Mouse (Mus musculus) forebrain, embryonic 16.5 days (tissue): ENCODE results near the gene Gse1. TPM values are rescaled to one million over a fixed set of nuclear protein-coding genes. Genes with fewer than 3 reads are reported as not detected.

Experiments
- ATAC-seq: fragments of 200-750 bp; cut with Nextera tagmentation; 2 replicates; pipeline ENCODE4 v1.8.0; 2017; ENCODE audit warnings: mild to moderate bottlenecking, moderate library complexity
- H3K27ac ChIP-seq: fragments of 300-500 bp; sonication (generic); 2 replicates; pipeline ENCODE4 v1.5.1; 2014; ENCODE audit warnings: low read length, control low read depth
- H3K27me3 ChIP-seq: fragments of 300-500 bp; sonication (generic); replicated peaks from 2 replicates; pipeline ENCODE4 v1.6.1; 2014; ENCODE audit warnings: low read length; ENCODE audit not compliant: control insufficient read depth, insufficient read depth
- H3K36me3 ChIP-seq: fragments of 300-500 bp; sonication (generic); 2 replicates; pipeline ENCODE4 v1.6.1; 2014; ENCODE audit not compliant: control insufficient read depth, insufficient read depth
- H3K4me1 ChIP-seq: fragments of 300-500 bp; sonication (generic); replicated peaks from 2 replicates; pipeline ENCODE4 v1.6.1; 2014; ENCODE audit warnings: low read length; ENCODE audit not compliant: control insufficient read depth, insufficient read depth
- H3K4me2 ChIP-seq: fragments of 300-500 bp; sonication (generic); 2 replicates; pipeline ENCODE4 v1.6.1; 2014; ENCODE audit warnings: mild to moderate bottlenecking, low read length, control low read depth
- H3K4me3 ChIP-seq: fragments of 300-500 bp; sonication (generic); replicated peaks from 2 replicates; pipeline ENCODE4 v1.5.1; 2014; ENCODE audit warnings: mild to moderate bottlenecking, low read length, control low read depth
- H3K9ac ChIP-seq: fragments of 300-500 bp; sonication (generic); replicated peaks from 2 replicates; pipeline ENCODE4 v1.6.1; 2014; ENCODE audit warnings: low read depth, low read length, control low read depth
- H3K9me3 ChIP-seq: fragments of 300-500 bp; sonication (generic); 2 replicates; pipeline ENCODE4 v1.6.1; 2016; ENCODE audit warnings: low read length; ENCODE audit not compliant: control insufficient read depth
- WGBS: fragments of 180-500 bp; shearing (Covaris S2); extraction: QIAGEN DNeasy Blood & Tissue Kit; methylation state at CpG from one replicate; pipeline ENCODE4 v1.1.7; 2014; 5-methylcytosine and 5-hydroxymethylcytosine counted together
- polyA plus RNA-seq: library from polyadenylated mRNA; unstranded; fragments of >200 nt; fragmentation: Nextera tagmentation; extraction: Ambion mirVana; gene quantifications from 2 replicates; pipeline ENCODE4 v1.2.1, GENCODE M21; 2015

The Gse1 gene
- polyA plus RNA-seq: 26.9 and 34.9 TPM in 2 replicates

DNA sequence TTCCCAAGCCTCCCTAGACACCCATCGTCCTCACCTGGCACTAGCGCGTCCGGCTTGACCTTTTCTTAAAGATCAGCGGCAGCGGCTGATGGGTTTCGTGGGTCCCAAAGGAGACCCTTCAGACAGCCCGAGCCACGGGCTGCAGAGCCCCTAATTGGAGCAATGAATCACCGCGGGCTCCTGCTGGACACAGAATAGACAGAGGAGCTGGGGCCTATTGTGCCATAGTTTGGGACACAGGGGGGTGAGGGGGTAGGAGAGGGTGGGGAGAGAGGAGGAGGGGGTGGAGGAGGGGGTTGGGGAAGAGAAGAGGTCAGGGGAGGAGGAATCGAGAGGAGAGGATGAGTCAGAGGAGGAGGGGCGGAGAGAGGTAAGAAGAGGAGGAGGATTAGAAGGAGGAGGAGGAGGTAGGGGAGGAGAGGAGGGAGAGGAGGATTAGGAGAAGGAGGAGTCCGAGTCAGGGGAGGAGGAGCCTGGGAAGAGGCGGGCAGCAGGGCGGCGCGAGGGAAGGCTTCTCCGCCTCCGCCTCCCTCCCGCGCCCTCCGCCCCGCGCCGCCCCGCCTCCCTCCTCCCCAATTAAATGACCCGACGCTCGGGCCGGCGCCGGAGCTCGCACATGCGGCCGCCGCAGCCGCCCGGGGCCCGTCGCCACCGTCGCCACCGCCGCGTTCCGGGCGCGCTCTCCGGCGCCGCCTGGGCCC lies at the start of gene Gse1:
TSS of gene Gse1 (plus strand) at position 566 of the 701 bp plus-strand sequence.
- Histone ChIP-seq H3K4me1 (peaks cover 51% of the 10 kb centered on the region), H3K4me3 (peak within 1 kb of the TSS; percentile 57), H3K27ac (no peak within 1 kb of the TSS), H3K27me3 (no peaks in the 10 kb centered on the region), H3K4me2 (peak within 1 kb of the TSS; percentile 72), H3K36me3 (no peaks in the 10 kb centered on the region), H3K9me3 (no peaks in the 10 kb centered on the region), H3K9ac (peak within 1 kb of the TSS; percentile 59)
- 2% methylated on average over 21 of the region's 52 CpGs for WGBS
- peak; percentile 72 for ATAC-seq

DNA sequence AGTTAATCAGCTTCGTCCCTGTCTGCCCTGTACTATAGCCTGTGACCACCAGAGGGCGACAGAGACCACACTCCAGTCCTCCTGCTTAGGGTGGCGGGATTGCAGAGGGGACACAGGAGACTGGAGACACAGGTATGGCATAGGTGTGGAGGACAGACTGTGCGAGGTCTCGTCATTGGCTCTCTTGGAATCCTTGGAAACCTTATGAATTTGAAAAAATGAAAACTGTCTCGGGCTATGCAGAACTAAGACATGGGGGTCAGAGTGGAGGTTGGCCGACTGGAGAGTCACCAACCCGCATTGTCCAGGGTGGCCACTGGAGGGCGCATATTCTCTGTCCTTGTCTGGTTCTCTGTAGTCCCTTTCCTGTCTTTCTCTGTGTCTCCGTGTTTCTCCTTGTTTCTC lies 49.2 kb upstream of the Gse1 start:
- WGBS: 0% methylated on average over 10 of the region's 10 CpGs
- no peaks in the 10 kb centered on the region for H3K27me3 ChIP-seq
- H3K4me1 ChIP-seq: peaks cover 33% of the 10 kb centered on the region
- peak; percentile 79 for ATAC-seq
- H3K9me3 ChIP-seq: no peaks in the 10 kb centered on the region
- H3K4me2 ChIP-seq: peak overlapping the region; percentile 37
- H3K36me3 ChIP-seq: no peaks in the 10 kb centered on the region
- H3K4me3 ChIP-seq: no peak overlapping the region
- H3K27ac ChIP-seq: 0 out of 2 replicates have a peak overlapping the region, but pooled peaks have one; percentile 5
- no peak overlapping the region for H3K9ac ChIP-seq

DNA sequence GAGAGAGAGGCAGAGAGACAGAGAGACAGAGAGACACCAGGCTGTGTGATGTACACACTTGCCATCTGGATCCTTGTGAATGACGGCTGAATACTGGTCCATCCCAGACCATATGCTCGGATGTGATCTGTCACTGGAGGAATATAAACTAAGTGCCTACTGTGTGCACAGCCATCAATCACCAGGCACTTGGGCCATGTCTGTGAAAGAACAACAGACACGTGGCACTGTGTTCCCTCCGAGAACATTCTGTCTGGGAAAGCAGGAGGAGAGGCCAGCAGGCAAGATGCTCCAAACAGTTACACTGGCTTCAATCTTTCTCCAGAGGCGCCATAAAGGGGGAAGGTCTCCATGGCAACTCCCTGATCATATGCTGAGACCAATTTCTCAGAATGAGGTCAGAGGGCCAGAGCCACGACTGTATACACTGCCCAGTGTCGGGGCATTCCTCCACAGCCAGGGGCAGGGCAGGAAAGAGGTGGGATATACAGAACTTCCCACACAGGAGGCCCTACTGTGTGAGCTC lies 47.7 kb upstream of the Gse1 start:
- 34% methylated on average over 7 of the region's 7 CpGs for WGBS
- Histone ChIP-seq H3K9me3 (no peaks in the 10 kb centered on the region), H3K4me3 (no peak overlapping the region), H3K4me2 (no peak overlapping the region), H3K27me3 (no peaks in the 10 kb centered on the region), H3K4me1 (peaks cover 45% of the 10 kb centered on the region), H3K9ac (no peak overlapping the region), H3K36me3 (no peaks in the 10 kb centered on the region), H3K27ac (no peak overlapping the region)
- ATAC-seq: no peak

DNA sequence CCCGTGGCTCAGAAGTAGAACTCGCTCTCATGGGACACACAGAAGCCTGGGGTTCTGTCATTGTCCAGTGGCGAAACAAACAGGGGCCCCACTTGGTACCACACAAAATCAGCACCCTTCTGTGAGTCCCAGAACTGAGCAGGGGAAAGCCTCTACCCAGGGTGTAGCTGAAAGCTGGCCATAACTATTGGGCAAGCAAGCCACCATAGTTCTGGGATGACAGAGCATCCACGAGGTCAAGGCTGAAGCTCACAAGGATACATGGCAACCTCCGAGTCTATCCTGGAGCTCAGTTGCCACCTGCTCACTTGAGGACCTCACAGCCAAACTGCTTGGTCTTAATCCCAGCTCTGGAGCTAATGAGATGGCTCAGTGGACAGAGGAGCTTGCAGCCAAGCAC lies 47.0 kb upstream of the Gse1 start:
- Histone ChIP-seq H3K27ac (no peak overlapping the region), H3K9ac (no peak overlapping the region), H3K36me3 (no peaks in the 10 kb centered on the region), H3K9me3 (no peaks in the 10 kb centered on the region), H3K27me3 (no peaks in the 10 kb centered on the region), H3K4me3 (no peak overlapping the region), H3K4me2 (no peak overlapping the region), H3K4me1 (peaks cover 48% of the 10 kb centered on the region)
- ATAC-seq: no peak
- WGBS: 86% methylated on average over 5 of the region's 5 CpGs

DNA sequence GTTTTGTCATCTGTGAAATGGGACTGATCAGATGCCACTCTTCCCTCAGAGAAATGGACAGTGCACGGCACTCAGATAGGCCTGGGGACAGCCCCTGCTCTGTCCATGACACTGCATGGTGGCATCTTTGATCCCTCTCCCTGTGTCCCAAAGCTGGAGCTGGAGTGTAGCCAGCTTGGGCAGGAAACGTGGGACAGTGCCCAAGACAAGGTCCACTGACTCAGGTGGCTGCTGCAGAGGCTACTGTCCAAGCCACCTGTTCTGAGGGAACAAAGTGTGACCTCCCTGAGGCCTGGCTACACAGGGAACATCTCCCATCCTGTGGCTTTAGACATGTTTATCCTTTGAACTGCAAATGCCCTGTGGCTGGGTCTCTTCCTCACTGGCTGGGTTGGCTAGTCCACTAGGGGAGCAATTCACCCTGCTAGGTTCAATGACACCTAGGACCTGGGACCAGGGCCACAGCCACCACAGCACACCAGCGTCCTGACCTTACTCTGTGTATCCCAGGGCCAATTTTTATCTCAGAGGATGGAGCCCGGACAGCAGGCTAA lies 46.3 kb upstream of the Gse1 start:
- no peak overlapping the region for H3K27ac ChIP-seq
- no peak for ATAC-seq
- no peaks in the 10 kb centered on the region for H3K36me3 ChIP-seq
- no peak overlapping the region for H3K4me2 ChIP-seq
- 83% methylated on average over 4 of the region's 4 CpGs for WGBS
- no peaks in the 10 kb centered on the region for H3K9me3 ChIP-seq
- no peak overlapping the region for H3K9ac ChIP-seq
- H3K4me3 ChIP-seq: no peak overlapping the region
- H3K27me3 ChIP-seq: no peaks in the 10 kb centered on the region
- peaks cover 46% of the 10 kb centered on the region for H3K4me1 ChIP-seq

DNA sequence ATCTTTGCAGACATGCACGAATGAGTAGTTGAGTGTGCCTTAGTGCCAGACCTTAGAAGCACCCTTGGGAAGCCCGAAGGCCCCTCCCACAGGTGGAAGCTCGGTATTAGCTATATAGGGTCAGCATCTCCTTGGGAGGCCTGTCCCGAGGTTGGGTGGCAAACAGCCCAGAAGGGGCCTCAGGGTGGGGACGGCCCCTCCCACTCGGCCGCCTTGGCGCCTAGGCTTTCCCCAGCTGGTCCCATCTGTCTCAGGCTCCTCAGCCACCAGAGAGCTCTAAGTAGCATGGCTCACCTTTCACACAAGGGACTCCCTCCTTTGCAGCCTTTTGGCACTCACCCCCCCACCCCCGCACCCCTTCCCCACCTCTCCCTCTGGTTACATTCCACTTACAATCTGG lies 43.9 kb upstream of the Gse1 start:
- H3K4me1 ChIP-seq: peaks cover 28% of the 10 kb centered on the region
- no peak overlapping the region for H3K4me3 ChIP-seq
- WGBS: 34% methylated on average over 9 of the region's 9 CpGs
- H3K36me3 ChIP-seq: no peaks in the 10 kb centered on the region
- no peaks in the 10 kb centered on the region for H3K9me3 ChIP-seq
- no peak overlapping the region for H3K4me2 ChIP-seq
- no peak overlapping the region for H3K9ac ChIP-seq
- no peak for ATAC-seq
- no peak overlapping the region for H3K27ac ChIP-seq
- no peaks in the 10 kb centered on the region for H3K27me3 ChIP-seq

DNA sequence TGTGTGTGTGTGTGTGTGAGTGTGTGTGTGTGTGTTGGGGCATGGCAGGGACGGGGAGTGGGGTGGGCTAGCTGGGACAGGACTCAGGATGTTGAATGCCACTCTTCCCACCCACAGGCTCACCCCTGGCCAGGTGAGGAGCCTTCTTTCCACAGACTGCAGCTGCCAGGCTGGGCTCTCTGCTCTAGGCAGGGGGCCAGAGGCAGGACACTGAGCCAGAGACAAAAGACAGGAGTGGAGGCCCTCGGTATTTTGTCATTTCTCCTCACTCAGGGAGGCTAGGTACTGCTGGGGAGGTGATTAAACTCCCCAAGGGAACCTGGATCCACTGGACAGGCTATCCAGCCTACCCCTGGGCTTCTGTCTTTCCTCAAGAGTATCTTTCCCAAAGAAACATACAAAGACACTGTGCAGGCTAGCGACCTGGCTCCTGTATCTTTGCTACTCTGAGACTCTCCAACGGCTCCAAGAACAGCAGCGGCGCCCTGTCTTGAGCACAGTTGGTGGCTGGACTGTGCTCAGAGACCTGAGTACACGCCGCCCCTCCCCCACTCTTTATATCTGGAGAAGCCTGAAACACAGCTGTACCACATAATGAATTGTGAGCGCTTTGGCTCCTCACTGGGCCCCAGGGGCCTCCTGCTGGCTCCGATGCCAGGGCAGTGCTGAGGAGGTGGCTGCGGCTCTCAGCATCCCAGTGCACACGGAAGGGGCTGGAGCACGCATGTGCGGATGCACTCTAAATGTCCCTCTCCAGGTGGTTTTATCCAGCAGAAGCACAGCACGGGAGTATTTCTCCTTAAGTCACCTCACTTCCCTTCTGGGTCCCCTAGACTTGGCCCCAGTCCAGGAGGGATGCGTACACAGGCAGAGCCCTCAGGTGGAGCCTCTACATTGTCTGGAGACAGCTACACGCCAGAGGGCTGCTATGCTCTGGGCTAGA lies 43.1 kb upstream of the Gse1 start:
- WGBS: 11% methylated on average over 17 of the region's 17 CpGs

DNA sequence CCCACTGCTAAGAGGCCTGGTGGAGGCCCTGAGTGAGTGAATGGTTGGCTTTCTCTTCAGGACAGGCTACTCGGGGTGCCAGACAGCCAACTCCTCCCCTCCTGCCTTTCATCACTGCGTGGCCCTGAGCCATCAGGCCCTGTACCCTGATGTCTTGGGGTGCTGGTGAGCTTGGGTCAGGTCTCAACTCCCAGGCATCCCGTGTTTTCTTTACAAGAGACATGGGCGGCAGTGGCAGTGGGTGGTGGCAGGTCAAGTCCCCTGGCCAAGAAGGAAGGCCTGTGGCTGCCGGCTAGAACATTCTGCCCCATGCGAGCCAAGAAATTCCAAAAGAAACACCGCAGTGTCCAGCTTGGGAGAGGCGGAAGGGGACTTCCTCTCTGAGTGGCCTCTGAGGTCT lies 41.8 kb upstream of the Gse1 start:
- peaks cover 33% of the 10 kb centered on the region for H3K4me1 ChIP-seq
- H3K4me3 ChIP-seq: no peak overlapping the region
- 60% methylated on average over 8 of the region's 8 CpGs for WGBS
- no peak overlapping the region for H3K9ac ChIP-seq
- peak; percentile 10; the same call in 1 of the 2 replicates for ATAC-seq
- no peak overlapping the region for H3K4me2 ChIP-seq
- H3K27ac ChIP-seq: no peak overlapping the region
- H3K36me3 ChIP-seq: no peaks in the 10 kb centered on the region
- H3K9me3 ChIP-seq: no peaks in the 10 kb centered on the region
- no peaks in the 10 kb centered on the region for H3K27me3 ChIP-seq

More for the DNA sequence above, 43.1 kb upstream of the Gse1 start:
- H3K27ac ChIP-seq: no peak overlapping the region
- no peaks in the 10 kb centered on the region for H3K27me3 ChIP-seq
- H3K9me3 ChIP-seq: no peaks in the 10 kb centered on the region
- no peak overlapping the region for H3K9ac ChIP-seq
- H3K4me1 ChIP-seq: peaks cover 28% of the 10 kb centered on the region
- H3K4me3 ChIP-seq: no peak overlapping the region
- no peak overlapping the region for H3K4me2 ChIP-seq
- peak; percentile 46 for ATAC-seq
- no peaks in the 10 kb centered on the region for H3K36me3 ChIP-seq

DNA sequence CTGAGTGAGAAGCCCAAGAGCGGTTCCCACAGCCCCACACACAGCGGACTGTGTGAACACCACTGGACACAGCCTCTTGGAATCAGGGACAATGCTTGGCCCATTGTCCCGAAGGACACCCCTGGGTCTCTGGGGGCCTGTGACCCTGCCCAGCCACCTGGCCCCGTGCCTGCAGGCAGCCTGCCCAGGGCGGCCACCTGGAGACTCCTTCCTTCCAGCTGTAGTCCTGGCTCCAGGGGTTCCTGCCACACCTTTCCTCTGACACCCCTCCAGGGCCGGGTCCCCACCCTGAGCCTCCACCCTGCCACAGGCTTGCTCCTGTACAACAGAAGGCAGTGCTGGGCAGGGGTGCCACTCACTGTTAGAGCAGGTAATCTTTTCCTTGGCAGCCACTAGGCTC lies 39.7 kb upstream of the Gse1 start:
- Histone ChIP-seq H3K4me3 (no peak overlapping the region), H3K4me1 (peaks cover 35% of the 10 kb centered on the region), H3K9me3 (no peaks in the 10 kb centered on the region), H3K36me3 (no peaks in the 10 kb centered on the region), H3K9ac (no peak overlapping the region), H3K27ac (no peak overlapping the region), H3K4me2 (no peak overlapping the region), H3K27me3 (no peaks in the 10 kb centered on the region)
- WGBS: 85% methylated on average over 6 of the region's 6 CpGs
- ATAC-seq: no peak
